12 mouse cellular contexts compared by ENCODE assay signal in genomic region chr5:114584293-114585104, GRCm38 (mm10). TPM values are rescaled to one million over a fixed set of nuclear protein-coding genes. Genes with fewer than 3 reads are reported as not detected.
DNase-seq lines count a peak whose midpoint lies in the region; ATAC-seq and TF ChIP-seq lines count a peak whose summit lies in the region.
"Had no signal": no experiment of that assay in that cellular context is flagged by ENCODE, and none has a peak within 500 bp of the region (broad histone marks: within the 10 kb centered on the region; RNA-seq: fewer than 3 reads in every experiment).

No protein-coding gene starts in this region.

- H3K4me1 ChIP-seq in forebrain, embryonic 14.5 days (ENCODE audit: control insufficient read depth, insufficient read depth, low read length) = peaks cover 25% of the 10 kb centered on the region
- peaks cover 62% of the 10 kb centered on the region for H3K4me1 ChIP-seq in limb, embryonic 10.5 days
- H3K4me1 ChIP-seq in neural tube, embryonic 13.5 days (replicated peaks) = peaks cover 90% of the 10 kb centered on the region
- 0 out of 2 replicates have a peak, but pooled peaks cover 17% of the 10 kb centered on the region for H3K4me1 ChIP-seq in kidney, adult 2 months (ENCODE audit: control insufficient read depth, insufficient read depth, low read length)

- TF ChIP-seq CTCF in kidney, adult 2 months (conservative IDR thresholded peaks at IDR 0.05; ENCODE audit: insufficient read depth, insufficient read length, low read depth, low read length) = no peak

- 0 out of 2 replicates have a peak, but pooled peaks have one; percentile 21 for ATAC-seq in forebrain, embryonic 14.5 days
- no peak for ATAC-seq in neural tube, embryonic 13.5 days (ENCODE audit: low read depth)

- H3K27ac ChIP-seq in forebrain, embryonic 14.5 days (ENCODE audit: low read depth, low read length) = 0 out of 2 replicates have a peak overlapping the region, but pooled peaks have one; percentile 36
- H3K27ac ChIP-seq in limb, embryonic 10.5 days = peak overlapping the region; percentile 32; the same call in 1 of the 2 replicates
- H3K27ac ChIP-seq in neural tube, embryonic 13.5 days (replicated peaks) = peak overlapping the region; percentile 59
- H3K27ac ChIP-seq in kidney, adult 2 months (ENCODE audit: insufficient read depth, low read depth, low read length) = no peak overlapping the region

- H3K36me3 ChIP-seq in forebrain, embryonic 14.5 days (ENCODE audit: control insufficient read depth, insufficient read depth, low read length) = no peaks in the 10 kb centered on the region
- H3K36me3 ChIP-seq in limb, embryonic 10.5 days = peaks cover 2% of the 10 kb centered on the region; the same call in 1 of the 2 replicates
- H3K36me3 ChIP-seq in neural tube, embryonic 13.5 days = no peaks in the 10 kb centered on the region
- H3K36me3 ChIP-seq in kidney, adult 2 months (ENCODE audit: control insufficient read depth, insufficient read depth, low read length) = no peaks in the 10 kb centered on the region

- H3K4me2 ChIP-seq in forebrain, embryonic 14.5 days (ENCODE audit: low read length) = no peak overlapping the region
- H3K4me2 ChIP-seq in neural tube, embryonic 13.5 days = no peak overlapping the region
- H3K4me2 ChIP-seq: liver, embryonic 11.5 days had no signal

- H3K27me3 ChIP-seq in forebrain, embryonic 14.5 days (replicated peaks; ENCODE audit: control insufficient read depth, insufficient read depth, low read length) = peaks cover 11% of the 10 kb centered on the region
- H3K27me3 ChIP-seq in limb, embryonic 10.5 days (ENCODE audit: low read depth, poor library complexity, severe bottlenecking) = peaks cover 28% of the 10 kb centered on the region
- no peaks in the 10 kb centered on the region for H3K27me3 ChIP-seq in neural tube, embryonic 13.5 days
- no peaks in the 10 kb centered on the region for H3K27me3 ChIP-seq in kidney, adult 2 months (replicated peaks; ENCODE audit: control insufficient read depth, insufficient read depth, low read length)

- H3K9ac ChIP-seq in forebrain, embryonic 14.5 days (ENCODE audit: low read length) = no peak overlapping the region
- H3K9ac ChIP-seq in neural tube, embryonic 13.5 days = peak overlapping the region; percentile 52

- H3K9me3 ChIP-seq in forebrain, embryonic 14.5 days (replicated peaks; ENCODE audit: control insufficient read depth, low read length) = no peaks in the 10 kb centered on the region
- H3K9me3 ChIP-seq in limb, embryonic 10.5 days (replicated peaks) = no peaks in the 10 kb centered on the region
- H3K9me3 ChIP-seq in neural tube, embryonic 13.5 days = no peaks in the 10 kb centered on the region
- H3K9me3 ChIP-seq: G1E had no signal

- WGBS in forebrain, embryonic 14.5 days = 31% methylated on average over 14 of the region's 14 CpGs
- 68% methylated on average over 14 of the region's 14 CpGs for WGBS in limb, embryonic 10.5 days
- WGBS in neural tube, embryonic 13.5 days = 31% methylated on average over 14 of the region's 14 CpGs
- WGBS in kidney, adult 2 months = 68% methylated on average over 14 of the region's 14 CpGs

- no peak overlapping the region for H3K4me3 ChIP-seq in forebrain, embryonic 14.5 days (ENCODE audit: low read depth, low read length)
- H3K4me3 ChIP-seq in limb, embryonic 10.5 days = no peak overlapping the region
- H3K4me3 ChIP-seq in neural tube, embryonic 13.5 days = no peak overlapping the region
- no peak overlapping the region for H3K4me3 ChIP-seq in kidney, adult 2 months (ENCODE audit: insufficient read depth, low read depth, low read length)

- TF ChIP-seq POLR2A in kidney, adult 2 months (IDR thresholded peaks at IDR 0.05; ENCODE audit: low read depth, low read length) = no peak

- DNase-seq in layer of hippocampus, adult 9-11 months = peak; percentile 57
- no peak for DNase-seq in layer of hippocampus, adult 9-10 months (ENCODE audit: low spot score)
- DNase-seq in forebrain, embryonic 14.5 days (ENCODE audit: low spot score) = no peak
- no peak for DNase-seq in limb, embryonic 10.5 days (ENCODE audit: low spot score)
- DNase-seq in right cerebral cortex, postnatal 4 days = no peak
- DNase-seq in kidney, adult 2 months = no peak
- DNase-seq in thymus, postnatal 0 days (ENCODE audit: low spot score) = no peak
- DNase-seq: layer of hippocampus, postnatal 36 days; spleen, adult 18-20 months had no signal

RNA-seq across cellular contexts. Expression of gene Fam222a, which starts 16.7 kb away (rescaled TPM):
- polyA plus RNA-seq in forebrain, embryonic 14.5 days (2014; fragmentation: Nextera tagmentation; extraction: Ambion mirVana) = 4.5 and 5.0 TPM in 2 replicates
- polyA plus RNA-seq in limb, embryonic 10.5 days (2016; fragmentation: Nextera tagmentation; extraction: Ambion mirVana) = 1.4 and 1.9 TPM in 2 replicates
- polyA plus RNA-seq in neural tube, embryonic 13.5 days (2015; fragmentation: Nextera tagmentation; extraction: Ambion mirVana) = 6.1 and 6.8 TPM in 2 replicates
- 4.9 and 5.5 TPM in 2 replicates for polyA plus RNA-seq in kidney, adult 2 months (2012; rRNA removed)
- polyA plus RNA-seq in thymus, postnatal 0 days (2015; fragmentation: Nextera tagmentation; extraction: Ambion mirVana) = 1.6 and 2.3 TPM in 2 replicates
